Mouse (Mus musculus): ENCODE measurements around the gene Chrna3. TPM values are rescaled to one million over a fixed set of nuclear protein-coding genes. Genes with fewer than 3 reads are reported as not detected.

The Chrna3 gene
- polyA plus RNA-seq, 1 experiment from 2014 or later, result not detected

- 70% methylated on average over 8 of the region's 8 CpGs for WGBS (ENCODE audit: insufficient replicate concordance)
- H3K27ac ChIP-seq (ENCODE audit: low read depth), result no peak overlapping the region
- no peaks in the 10 kb centered on the region for H3K27me3 ChIP-seq (ENCODE audit: insufficient read depth, low read length)
- TF ChIP-seq CTCF (IDR thresholded peaks at IDR 0.05; ENCODE audit: low read depth), result no peak
- no peaks in the 10 kb centered on the region for H3K4me1 ChIP-seq (ENCODE audit: insufficient read depth)
- ATAC-seq, result no peak
- no peak overlapping the region for H3K4me3 ChIP-seq (ENCODE audit: low read depth, low read length)
- no peaks in the 10 kb centered on the region for H3K9me3 ChIP-seq (ENCODE audit: low read length)
- no peaks in the 10 kb centered on the region for H3K36me3 ChIP-seq (replicated peaks; ENCODE audit: insufficient read depth, low read length)
- no peak overlapping the region for H3K9ac ChIP-seq (replicated peaks)
- H3K4me2 ChIP-seq (ENCODE audit: low read depth, low read length), result no peak overlapping the region
- no peak for DNase-seq
These were observed 12.6 kb upstream of the Chrna3 start for GRCm38 (mm10) chr9:55038948-55039347.

- Histone ChIP-seq H3K9ac (replicated peaks) (no peak overlapping the region), H3K4me2 (ENCODE audit: low read depth, low read length) (no peak overlapping the region), H3K9me3 (ENCODE audit: low read length) (no peaks in the 10 kb centered on the region), H3K36me3 (replicated peaks; ENCODE audit: insufficient read depth, low read length) (no peaks in the 10 kb centered on the region), H3K4me1 (ENCODE audit: insufficient read depth) (no peaks in the 10 kb centered on the region), H3K27me3 (ENCODE audit: insufficient read depth, low read length) (peaks cover 10% of the 10 kb centered on the region), H3K4me3 (ENCODE audit: low read depth, low read length) (no peak overlapping the region), H3K27ac (ENCODE audit: low read depth) (no peak overlapping the region)
- DNase-seq (no peak), ATAC-seq (no peak)
- TF ChIP-seq EP300 (IDR thresholded peaks at IDR 0.05; ENCODE audit: low read depth) (no peak), CTCF (IDR thresholded peaks at IDR 0.05; ENCODE audit: low read depth) (no peak)
- WGBS (ENCODE audit: insufficient replicate concordance), result 61% methylated on average over 6 of the region's 6 CpGs
These were observed 5.2 kb upstream of the Chrna3 start for GRCm38 (mm10) chr9:55031435-55032167.

GRCm38 (mm10) chr9:55025534-55026274 lies 658 bp downstream of the Chrna3 start:
- DNase-seq, result no peak
- Histone ChIP-seq H3K4me2 (ENCODE audit: low read depth, low read length) (no peak overlapping the region), H3K27me3 (ENCODE audit: insufficient read depth, low read length) (peaks cover 33% of the 10 kb centered on the region), H3K4me1 (ENCODE audit: insufficient read depth) (0 out of 2 replicates have a peak, but pooled peaks cover 2% of the 10 kb centered on the region), H3K27ac (ENCODE audit: low read depth) (no peak overlapping the region), H3K9ac (replicated peaks) (no peak overlapping the region), H3K36me3 (replicated peaks; ENCODE audit: insufficient read depth, low read length) (no peaks in the 10 kb centered on the region), H3K4me3 (ENCODE audit: low read depth, low read length) (no peak overlapping the region), H3K9me3 (ENCODE audit: low read length) (no peaks in the 10 kb centered on the region)
- WGBS (ENCODE audit: insufficient replicate concordance), result 14% methylated on average over 38 of the region's 38 CpGs
- ATAC-seq, result no peak
- TF ChIP-seq CTCF (IDR thresholded peaks at IDR 0.05; ENCODE audit: low read depth) (no peak), EP300 (IDR thresholded peaks at IDR 0.05; ENCODE audit: low read depth) (no peak)

DNA sequence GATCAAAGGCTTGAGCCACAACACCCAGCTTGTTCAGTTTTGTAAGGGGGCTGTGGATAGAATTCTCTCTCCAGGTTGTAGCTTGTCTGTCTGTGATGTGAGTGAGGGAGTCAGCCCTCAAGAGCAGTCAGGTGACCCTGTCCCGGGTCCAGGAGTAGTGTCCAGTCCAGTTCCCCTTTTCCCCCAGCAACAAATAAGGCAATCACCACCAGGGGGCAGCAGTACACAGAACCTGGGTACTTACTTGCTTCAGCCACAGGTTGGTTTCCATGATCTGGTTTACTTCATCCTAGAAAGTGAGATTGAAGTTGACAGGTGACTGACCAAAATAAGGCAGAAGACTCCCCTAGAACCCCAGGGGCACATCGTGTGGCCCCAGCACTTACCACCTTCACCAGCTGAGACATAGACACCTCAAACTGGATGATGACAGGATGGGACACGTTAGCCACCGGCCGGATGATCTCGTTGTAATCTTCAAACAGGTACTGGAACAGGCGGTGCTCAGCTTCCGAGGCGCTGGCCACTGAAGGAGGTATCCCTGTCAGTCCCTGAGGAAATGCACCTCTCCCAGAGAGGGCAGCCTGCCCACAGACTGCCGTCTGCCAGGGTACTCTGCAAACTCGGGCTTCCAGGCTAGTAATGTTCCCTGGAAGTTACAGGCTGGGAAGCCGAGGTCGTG lies 2.3 kb downstream of the Chrna3 start:
- ATAC-seq (no peak), DNase-seq (peak; percentile 86)
- Histone ChIP-seq H3K27me3 (ENCODE audit: insufficient read depth, low read length) (peaks cover 33% of the 10 kb centered on the region), H3K36me3 (replicated peaks; ENCODE audit: insufficient read depth, low read length) (no peaks in the 10 kb centered on the region), H3K9me3 (ENCODE audit: low read length) (no peaks in the 10 kb centered on the region), H3K9ac (replicated peaks) (no peak overlapping the region), H3K27ac (ENCODE audit: low read depth) (no peak overlapping the region), H3K4me1 (ENCODE audit: insufficient read depth) (0 out of 2 replicates have a peak, but pooled peaks cover 2% of the 10 kb centered on the region), H3K4me2 (ENCODE audit: low read depth, low read length) (no peak overlapping the region), H3K4me3 (ENCODE audit: low read depth, low read length) (no peak overlapping the region)
- TF ChIP-seq CTCF (IDR thresholded peaks at IDR 0.05; ENCODE audit: low read depth), result peak; percentile 86
- TF ChIP-seq EP300 (IDR thresholded peaks at IDR 0.05; ENCODE audit: low read depth), result no peak
- WGBS (ENCODE audit: insufficient replicate concordance), result 36% methylated on average over 13 of the region's 13 CpGs

GRCm38 (mm10) chr9:55023326-55023725 lies 3.0 kb downstream of the Chrna3 start:
- Histone ChIP-seq H3K4me3 (ENCODE audit: low read depth, low read length) (no peak overlapping the region), H3K4me2 (ENCODE audit: low read depth, low read length) (no peak overlapping the region), H3K9ac (replicated peaks) (no peak overlapping the region), H3K9me3 (ENCODE audit: low read length) (no peaks in the 10 kb centered on the region), H3K36me3 (replicated peaks; ENCODE audit: insufficient read depth, low read length) (no peaks in the 10 kb centered on the region), H3K4me1 (ENCODE audit: insufficient read depth) (0 out of 2 replicates have a peak, but pooled peaks cover 2% of the 10 kb centered on the region), H3K27ac (ENCODE audit: low read depth) (no peak overlapping the region), H3K27me3 (ENCODE audit: insufficient read depth, low read length) (peaks cover 33% of the 10 kb centered on the region)
- DNase-seq (no peak), ATAC-seq (no peak)
- TF ChIP-seq CTCF (IDR thresholded peaks at IDR 0.05; ENCODE audit: low read depth) (no peak), EP300 (IDR thresholded peaks at IDR 0.05; ENCODE audit: low read depth) (no peak)
- 63% methylated on average over 5 of the region's 5 CpGs for WGBS (ENCODE audit: insufficient replicate concordance)

DNA sequence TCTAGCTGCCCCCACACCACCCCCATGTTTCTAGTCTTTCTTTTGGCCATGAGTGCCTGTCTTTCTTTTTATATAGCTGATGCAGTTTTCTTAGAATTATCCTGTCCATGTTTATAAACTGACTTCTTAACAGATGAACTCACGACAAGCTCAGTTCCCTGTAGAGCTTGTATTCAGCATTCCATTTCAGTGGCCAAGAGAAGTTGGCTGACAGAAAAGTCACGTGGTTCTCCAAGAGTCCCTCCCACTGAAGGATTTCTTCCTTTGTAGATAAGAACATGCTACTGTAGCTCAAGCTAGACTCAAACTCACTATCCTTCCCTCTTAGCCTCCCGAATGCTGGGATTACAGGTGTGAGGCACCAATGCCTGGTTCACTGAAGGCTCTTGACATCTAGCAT lies 9.4 kb downstream of the Chrna3 start:
- WGBS (ENCODE audit: insufficient replicate concordance), result 59% methylated on average over 3 of the region's 3 CpGs
- TF ChIP-seq EP300 (IDR thresholded peaks at IDR 0.05; ENCODE audit: low read depth) (no peak), CTCF (IDR thresholded peaks at IDR 0.05; ENCODE audit: low read depth) (no peak)

More for the DNA sequence above, 9.4 kb downstream of the Chrna3 start:
- Histone ChIP-seq H3K4me1 (ENCODE audit: insufficient read depth) (no peaks in the 10 kb centered on the region), H3K9me3 (ENCODE audit: low read length) (no peaks in the 10 kb centered on the region), H3K27ac (ENCODE audit: low read depth) (no peak overlapping the region), H3K36me3 (replicated peaks; ENCODE audit: insufficient read depth, low read length) (no peaks in the 10 kb centered on the region), H3K4me3 (ENCODE audit: low read depth, low read length) (no peak overlapping the region), H3K4me2 (ENCODE audit: low read depth, low read length) (no peak overlapping the region), H3K9ac (replicated peaks) (no peak overlapping the region), H3K27me3 (ENCODE audit: insufficient read depth, low read length) (no peaks in the 10 kb centered on the region)
- ATAC-seq, result no peak
- no peak for DNase-seq

All from liver, postnatal 0 days (tissue).